ENCODE assay signal across 10 mouse cellular contexts in the genomic region with DNA sequence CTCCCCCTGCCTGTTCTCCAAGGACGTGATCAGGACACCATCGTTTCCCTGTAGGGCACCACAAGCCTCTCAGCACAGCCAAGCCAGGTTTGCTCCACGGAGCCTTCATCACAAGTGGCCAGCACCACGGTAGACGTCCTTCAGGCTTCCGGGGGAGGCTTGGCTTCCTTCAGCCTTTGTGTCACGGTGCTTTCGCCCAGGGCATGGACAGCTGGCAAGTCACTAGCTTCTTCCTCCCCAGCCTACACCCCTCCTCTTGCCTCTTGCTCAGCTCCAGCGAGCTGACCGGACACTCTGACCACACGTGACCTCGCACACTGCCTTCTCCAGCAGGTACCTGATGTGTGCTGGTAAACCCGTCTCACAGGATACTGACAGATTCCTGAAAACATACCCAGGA. TPM values are rescaled to one million over a fixed set of nuclear protein-coding genes. Genes with fewer than 3 reads are reported as not detected.
DNase-seq lines count a peak whose midpoint lies in the region; ATAC-seq lines count a peak whose summit lies in the region.
"Had no signal": no experiment of that assay in that cellular context is flagged by ENCODE, and none has a peak within 500 bp of the region (broad histone marks: within the 10 kb centered on the region; RNA-seq: fewer than 3 reads in every experiment).

No protein-coding gene starts in this region.

- 0 out of 2 replicates have a peak overlapping the region, but pooled peaks have one; percentile 31 for H3K9ac ChIP-seq in liver, embryonic 11.5 days (ENCODE audit: low read depth, low read length)
- H3K9ac ChIP-seq in liver, embryonic 16.5 days (ENCODE audit: low read depth, low read length), result no peak overlapping the region

- no peak overlapping the region for H3K4me2 ChIP-seq in liver, embryonic 11.5 days
- no peak overlapping the region for H3K4me2 ChIP-seq in liver, embryonic 16.5 days (ENCODE audit: low read depth, low read length)

- peak overlapping the region; percentile 45; the same call in 1 of the 2 replicates for H3K27ac ChIP-seq in heart, embryonic 10.5 days
- H3K27ac ChIP-seq in liver, embryonic 11.5 days (ENCODE audit: low read depth, low read length), result no peak overlapping the region
- peak overlapping the region; percentile 68 for H3K27ac ChIP-seq in liver, embryonic 16.5 days (ENCODE audit: low read length)
- no peak overlapping the region for H3K27ac ChIP-seq in midbrain, embryonic 10.5 days (replicated peaks)

- DNase-seq in heart, embryonic 10.5 days (ENCODE audit: low spot score), result no peak
- DNase-seq in heart, postnatal 4 days, result no peak
- DNase-seq in liver, embryonic 11.5 days (ENCODE audit: low spot score), result no peak
- no peak for DNase-seq in liver
- DNase-seq in cerebellum, postnatal 36 days, result peak; percentile 32 to 37
- no peak for DNase-seq in adrenal gland, postnatal 4 days (ENCODE audit: low spot score in 2 of 2)
- no peak for DNase-seq in midbrain, embryonic 10.5 days (ENCODE audit: low spot score)
- DNase-seq: adrenal gland, adult 2 months had no signal

- no peak overlapping the region for H3K4me3 ChIP-seq in heart, embryonic 10.5 days
- no peak overlapping the region for H3K4me3 ChIP-seq in liver, embryonic 11.5 days (ENCODE audit: low read depth, low read length)
- H3K4me3 ChIP-seq in liver, embryonic 16.5 days (ENCODE audit: low read depth, low read length), result no peak overlapping the region
- H3K4me3 ChIP-seq in midbrain, embryonic 10.5 days, result no peak overlapping the region

- WGBS in heart, embryonic 10.5 days, result 76% methylated on average over 13 of the region's 13 CpGs
- WGBS in liver, embryonic 11.5 days, result 85% methylated on average over 13 of the region's 13 CpGs
- WGBS in liver, embryonic 16.5 days (ENCODE audit: insufficient replicate concordance), result 82% methylated on average over 13 of the region's 13 CpGs
- 91% methylated on average over 13 of the region's 13 CpGs for WGBS in midbrain, embryonic 10.5 days

- H3K9me3 ChIP-seq in heart, embryonic 10.5 days, result no peaks in the 10 kb centered on the region
- H3K9me3 ChIP-seq in liver, embryonic 11.5 days (ENCODE audit: control insufficient read depth, low read length), result no peaks in the 10 kb centered on the region
- H3K9me3 ChIP-seq in liver, embryonic 16.5 days (replicated peaks; ENCODE audit: control insufficient read depth, low read length), result no peaks in the 10 kb centered on the region
- H3K9me3 ChIP-seq in midbrain, embryonic 10.5 days (replicated peaks), result no peaks in the 10 kb centered on the region

- ATAC-seq in liver, embryonic 11.5 days (replicated peaks; ENCODE audit: low FRiP score), result no peak
- no peak for ATAC-seq in liver, embryonic 16.5 days (ENCODE audit: low read depth)

- H3K36me3 ChIP-seq in heart, embryonic 10.5 days, result peaks cover 36% of the 10 kb centered on the region
- peaks cover 12% of the 10 kb centered on the region for H3K36me3 ChIP-seq in liver, embryonic 11.5 days (ENCODE audit: control insufficient read depth, insufficient read depth, low read length)
- H3K36me3 ChIP-seq in liver, embryonic 16.5 days (ENCODE audit: control insufficient read depth, insufficient read depth), result peaks cover 21% of the 10 kb centered on the region
- H3K36me3 ChIP-seq in midbrain, embryonic 10.5 days, result peaks cover 52% of the 10 kb centered on the region

- no peaks in the 10 kb centered on the region for H3K27me3 ChIP-seq in heart, embryonic 10.5 days (ENCODE audit: insufficient read depth, poor library complexity, severe bottlenecking)
- H3K27me3 ChIP-seq in liver, embryonic 11.5 days (replicated peaks; ENCODE audit: control insufficient read depth, insufficient read depth, low read length), result no peaks in the 10 kb centered on the region
- H3K27me3 ChIP-seq in liver, embryonic 16.5 days (ENCODE audit: control insufficient read depth, insufficient read depth, low read depth, low read length), result no peaks in the 10 kb centered on the region
- H3K27me3 ChIP-seq in midbrain, embryonic 10.5 days (ENCODE audit: low read depth, poor library complexity, severe bottlenecking), result no peaks in the 10 kb centered on the region

- H3K4me1 ChIP-seq in heart, embryonic 10.5 days, result peaks cover 61% of the 10 kb centered on the region
- H3K4me1 ChIP-seq in liver, embryonic 11.5 days (replicated peaks; ENCODE audit: control insufficient read depth, insufficient read depth, low read length), result peaks cover 21% of the 10 kb centered on the region
- H3K4me1 ChIP-seq in liver, embryonic 16.5 days (ENCODE audit: control insufficient read depth, low read depth, low read length), result peaks cover 56% of the 10 kb centered on the region
- H3K4me1 ChIP-seq in midbrain, embryonic 10.5 days, result peaks cover 46% of the 10 kb centered on the region

RNA-seq across cellular contexts. Expression of gene Ube2v1, which starts 9.5 kb away (rescaled TPM):
- polyA plus RNA-seq in heart, embryonic 10.5 days (2016; fragmentation: Nextera tagmentation; extraction: Ambion mirVana), result 312 and 332 TPM in 2 replicates
- total RNA-seq in heart, postnatal 4 days (2021), result 100 to 1,000 TPM; 131 to 137 TPM
- polyA plus RNA-seq in liver, embryonic 11.5 days (2014; fragmentation: Nextera tagmentation; extraction: Ambion mirVana), result 304 and 308 TPM in 2 replicates
- polyA plus RNA-seq in liver, embryonic 16.5 days (2015; fragmentation: Nextera tagmentation; extraction: Ambion mirVana), result 168 and 175 TPM in 2 replicates
- 100 to 1,000 TPM; 194 to 200 TPM for total RNA-seq in adrenal gland, postnatal 4 days (2021)
- 410 and 413 TPM in 2 replicates for polyA plus RNA-seq in midbrain, embryonic 10.5 days (2016; fragmentation: Nextera tagmentation; extraction: Ambion mirVana)

RNA-seq across cellular contexts. Expression of gene Gm20431, which starts 38.9 kb away (rescaled TPM):
- 0.36 and 3.9 TPM in 2 replicates for polyA plus RNA-seq in heart, embryonic 10.5 days (2016; fragmentation: Nextera tagmentation; extraction: Ambion mirVana)
- total RNA-seq in heart, postnatal 4 days (2021), result 10 to 100 TPM; 23.0 to 26.1 TPM
- 3.8 and 4.9 TPM in 2 replicates for polyA plus RNA-seq in liver, embryonic 11.5 days (2014; fragmentation: Nextera tagmentation; extraction: Ambion mirVana)
- not detected in 2 replicates for polyA plus RNA-seq in liver, embryonic 16.5 days (2015; fragmentation: Nextera tagmentation; extraction: Ambion mirVana)
- 10 to 100 TPM; 18.2 to 23.0 TPM for total RNA-seq in adrenal gland, postnatal 4 days (2021)
- 2.4 and 3.6 TPM in 2 replicates for polyA plus RNA-seq in midbrain, embryonic 10.5 days (2016; fragmentation: Nextera tagmentation; extraction: Ambion mirVana)
- total RNA-seq: common myeloid progenitor, adult 5-6 weeks had no signal

Comparison
In these comparisons a context has a peak if more than half of its experiments do, and no peak if none do; other contexts are left out.
1. H3K27ac ChIP-seq: peak in heart, embryonic 10.5 days (single experiment) and liver, embryonic 16.5 days (single experiment); none in liver, embryonic 11.5 days (single experiment) and midbrain, embryonic 10.5 days (single experiment).
2. DNase-seq: peak in cerebellum, postnatal 36 days (2 of 2); none in heart, embryonic 10.5 days (single experiment), heart, postnatal 4 days (single experiment), liver, embryonic 11.5 days (single experiment), liver (single experiment), adrenal gland, postnatal 4 days (0 of 2) and midbrain, embryonic 10.5 days (single experiment).